Mouse (Mus musculus): ENCODE results near the gene Faap20.

The Faap20 gene

DNA sequence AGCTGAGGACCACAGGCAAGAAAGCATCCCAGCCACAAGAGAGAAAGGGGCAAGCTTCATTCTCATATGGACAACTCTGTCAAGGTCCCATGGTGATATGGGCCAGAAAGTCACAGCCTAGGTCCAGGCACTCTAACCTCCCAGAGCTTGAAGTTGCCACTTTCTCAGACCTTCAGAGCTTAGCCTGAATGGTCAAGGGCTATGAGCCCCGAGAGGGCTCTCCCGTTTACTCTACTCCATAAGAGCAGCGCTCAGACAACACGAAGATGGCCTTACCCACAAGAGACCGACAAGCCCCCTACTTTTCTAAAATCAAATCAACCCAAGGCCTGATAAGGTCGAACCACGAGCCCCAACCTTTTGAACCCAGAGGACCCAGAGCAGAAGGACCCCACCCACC, 28.5 kb upstream of the Faap20 start:
- no peak for DNase-seq (ENCODE audit: low read depth, low spot score)

DNA sequence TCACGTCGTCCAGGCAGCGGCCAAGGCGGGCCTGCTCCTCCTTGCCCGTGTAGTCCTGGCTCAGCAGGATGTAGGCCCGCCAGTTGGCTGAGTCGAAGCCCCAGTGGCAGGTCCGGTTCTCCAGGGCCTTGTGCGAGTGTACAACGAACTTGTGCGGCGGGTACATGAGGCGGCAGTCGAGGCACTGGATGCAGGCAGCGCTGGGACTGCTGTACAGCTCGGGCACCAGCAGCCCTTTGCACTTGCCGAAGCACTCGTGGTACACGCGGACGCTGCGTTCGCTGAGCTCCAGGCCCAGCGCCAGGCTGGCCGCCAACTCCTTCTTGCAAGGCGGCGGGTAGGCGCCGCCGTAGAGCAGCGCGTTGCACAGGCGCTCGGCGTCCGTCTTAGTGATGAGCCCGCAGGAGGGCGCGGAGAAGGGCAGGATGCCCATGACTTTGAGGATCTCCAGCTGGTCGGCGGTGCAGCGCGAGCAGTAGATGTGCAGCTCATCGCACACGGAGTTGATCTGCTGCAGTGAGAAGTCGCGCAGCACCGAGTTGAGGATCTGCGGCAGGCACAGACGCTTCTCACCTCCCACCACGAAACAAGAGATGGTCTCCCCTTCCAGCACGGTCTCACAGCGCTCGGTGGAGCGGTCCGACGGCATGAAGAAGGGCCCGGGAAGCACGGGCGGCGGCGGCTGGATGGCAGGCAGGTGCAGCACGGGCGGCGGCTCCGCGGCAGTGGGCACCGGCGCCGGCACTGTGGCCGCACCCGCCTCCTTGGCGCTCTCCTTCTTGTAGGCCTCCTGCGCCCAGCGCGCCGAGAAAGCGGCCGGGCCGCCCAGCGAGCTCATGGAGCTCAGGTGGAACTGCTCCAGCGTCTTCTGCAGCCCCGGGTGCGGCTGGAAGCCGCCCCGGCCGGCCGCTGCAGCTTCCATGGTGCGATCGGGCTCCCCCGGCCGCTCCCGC, 27.7 kb upstream of the Faap20 start:
- DNase-seq (ENCODE audit: low read depth, low spot score), result peak; percentile 40

DNA sequence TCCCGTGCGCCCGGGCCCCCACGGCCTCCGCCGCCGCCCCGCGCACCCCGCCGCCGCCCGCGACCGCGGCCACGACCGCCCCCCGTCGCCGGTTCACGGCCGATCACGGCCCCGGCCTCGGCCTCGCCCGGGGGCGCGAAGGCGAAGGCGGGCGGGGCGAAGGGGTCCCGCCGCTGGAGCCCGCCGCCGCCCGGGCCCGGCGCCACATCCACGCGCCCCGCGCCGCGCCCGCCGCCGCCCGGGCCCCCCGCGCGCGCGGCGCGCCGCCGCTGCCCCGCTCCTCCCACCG, 27.1 kb upstream of the Faap20 start, which contains the start of gene Ski:
Gene Ski (minus strand): TSS at position 41 of the 289 bp plus-strand sequence.
- DNase-seq (ENCODE audit: low read depth, low spot score), result no peak

DNA sequence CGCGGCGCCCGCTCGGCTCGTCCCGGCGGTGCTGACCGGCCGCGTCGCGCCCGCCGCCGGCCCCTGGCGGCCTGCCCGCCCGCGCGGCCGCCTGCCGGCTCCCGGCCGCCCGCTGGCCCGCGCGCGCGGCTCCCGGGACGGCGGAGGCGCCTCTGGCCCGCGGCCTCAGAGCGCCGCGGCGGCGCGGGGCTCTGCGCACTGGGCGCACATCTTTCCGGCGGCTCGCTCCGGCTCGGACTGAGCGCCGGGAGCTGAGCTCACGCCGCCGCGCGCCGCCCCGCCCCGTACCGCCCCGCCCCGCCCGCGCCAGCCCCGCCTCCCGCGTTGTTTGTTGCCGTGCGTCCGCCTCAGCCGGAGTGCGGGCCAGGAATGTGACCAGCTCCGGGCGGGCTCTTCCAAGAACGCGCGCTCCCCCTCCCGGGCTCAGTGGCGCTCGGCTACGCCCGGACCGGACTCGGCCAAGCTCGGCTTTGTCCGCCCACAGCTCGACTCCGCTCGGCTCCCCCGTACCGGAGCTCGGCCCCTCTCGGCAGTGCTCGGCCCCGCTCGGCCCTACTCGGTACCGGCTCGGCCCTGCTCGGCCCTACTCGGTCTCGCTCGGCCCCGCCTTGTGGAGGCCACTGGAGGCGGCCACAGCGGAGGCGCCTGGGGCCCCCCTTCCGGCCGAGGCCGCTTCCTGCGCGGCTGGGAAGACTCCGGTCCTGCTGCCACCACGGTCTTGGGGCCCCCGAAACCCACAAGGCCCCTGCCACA, 26.6 kb upstream of the Faap20 start:
- peak; percentile 98 for DNase-seq (ENCODE audit: low read depth, low spot score)

DNA sequence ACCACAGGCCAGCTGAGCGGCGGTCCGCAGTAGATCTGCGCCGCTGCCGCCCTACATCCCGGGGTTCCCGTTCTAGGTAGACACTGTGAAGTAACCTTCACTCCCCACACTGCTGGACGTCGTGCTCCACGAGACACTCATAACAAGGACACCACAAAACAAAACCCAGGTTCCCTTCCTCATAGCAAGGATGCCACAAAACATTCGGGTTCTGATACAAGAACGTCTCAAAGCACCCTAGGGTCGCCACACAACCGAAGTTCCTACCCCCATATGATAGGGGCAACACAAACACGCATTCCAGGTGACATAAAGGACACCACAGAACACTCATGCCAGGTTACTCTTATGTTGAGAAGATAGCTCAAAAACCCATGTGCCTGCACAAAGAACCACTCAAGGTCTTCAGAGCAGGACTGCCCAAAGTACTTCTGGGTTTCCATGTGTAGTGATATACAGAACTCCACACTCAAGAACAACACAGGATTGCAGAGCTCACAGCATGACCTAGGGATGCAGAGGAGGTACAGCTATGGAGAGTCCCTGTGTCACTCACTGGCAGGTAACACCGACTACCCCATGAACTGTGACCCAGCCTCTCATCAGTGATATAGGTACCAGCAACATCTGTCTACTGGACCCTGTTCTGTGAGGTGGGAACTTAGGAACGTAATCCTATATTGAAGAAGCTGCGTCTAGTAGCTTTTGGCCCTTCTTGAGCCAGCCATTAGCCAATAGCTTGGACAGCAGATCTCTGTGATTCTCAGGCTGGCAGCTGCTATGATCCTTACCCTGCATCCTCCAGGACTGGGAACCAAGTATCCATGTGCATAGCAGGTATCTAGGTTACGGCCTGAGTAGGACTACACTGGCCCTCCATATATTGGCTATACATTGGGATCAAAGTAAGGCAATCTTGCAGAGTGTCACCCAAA, 25.7 kb upstream of the Faap20 start:
- no peak for DNase-seq (ENCODE audit: low read depth, low spot score)

DNA sequence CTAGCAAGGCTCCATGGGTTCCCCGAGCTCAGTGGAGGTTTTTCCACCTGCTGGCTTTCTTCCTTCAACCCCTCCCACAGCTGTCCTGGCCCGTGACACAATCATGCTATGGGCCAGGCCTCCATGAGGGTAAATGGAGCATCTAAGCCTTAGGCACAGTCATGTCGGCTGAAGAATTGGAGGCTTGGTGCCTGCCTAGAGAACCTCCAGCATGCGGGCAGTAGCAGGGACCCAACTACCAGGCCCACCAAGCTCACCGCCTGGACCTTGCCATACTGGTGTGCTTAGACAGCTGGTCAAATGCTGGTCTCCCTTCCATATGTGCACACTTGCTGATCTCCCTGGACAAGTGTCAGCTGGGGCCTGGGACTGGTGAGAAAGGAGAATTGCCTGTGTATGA, 23.7 kb upstream of the Faap20 start:
- no peak for DNase-seq (ENCODE audit: low read depth, low spot score)

DNA sequence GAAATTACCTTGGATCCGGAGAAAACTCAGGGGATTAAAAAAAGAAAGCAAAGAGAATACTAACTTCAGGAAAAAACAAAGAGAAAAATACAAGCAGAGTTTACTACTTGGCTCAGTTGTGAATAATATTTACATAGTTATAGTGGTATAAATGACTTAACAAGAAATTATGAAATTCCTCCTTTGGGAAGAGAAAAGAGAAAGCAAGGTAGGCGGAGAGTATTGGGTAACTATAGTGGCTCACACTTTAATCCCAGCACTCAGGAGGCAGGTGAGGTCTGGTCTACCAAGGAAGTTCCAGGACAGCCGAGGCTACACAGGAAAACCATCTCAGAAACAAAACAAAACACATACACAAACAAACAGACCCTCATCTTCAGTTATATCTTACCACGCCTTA, 21.6 kb upstream of the Faap20 start:
- no peak for DNase-seq (ENCODE audit: low read depth, low spot score)

DNA sequence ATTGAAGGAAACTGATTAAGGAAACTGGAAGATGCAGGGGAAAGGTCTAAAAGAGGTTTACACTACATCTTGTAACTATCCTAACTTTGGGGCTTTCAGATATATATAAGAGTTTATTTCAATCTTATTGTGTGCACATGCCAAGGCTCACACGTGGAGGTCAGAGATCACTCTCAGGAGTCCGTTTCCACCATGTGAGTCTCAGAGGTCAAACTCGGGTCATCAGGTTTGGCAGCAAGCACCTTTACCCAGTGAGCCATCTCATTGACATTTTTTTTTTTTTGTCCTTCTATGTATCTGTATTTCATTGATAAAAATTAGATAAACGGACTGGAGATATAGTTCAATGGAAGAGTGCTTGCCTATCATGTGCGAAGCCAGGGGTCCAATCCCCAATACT, 21.1 kb upstream of the Faap20 start:
- no peak for DNase-seq (ENCODE audit: low read depth, low spot score)

DNA sequence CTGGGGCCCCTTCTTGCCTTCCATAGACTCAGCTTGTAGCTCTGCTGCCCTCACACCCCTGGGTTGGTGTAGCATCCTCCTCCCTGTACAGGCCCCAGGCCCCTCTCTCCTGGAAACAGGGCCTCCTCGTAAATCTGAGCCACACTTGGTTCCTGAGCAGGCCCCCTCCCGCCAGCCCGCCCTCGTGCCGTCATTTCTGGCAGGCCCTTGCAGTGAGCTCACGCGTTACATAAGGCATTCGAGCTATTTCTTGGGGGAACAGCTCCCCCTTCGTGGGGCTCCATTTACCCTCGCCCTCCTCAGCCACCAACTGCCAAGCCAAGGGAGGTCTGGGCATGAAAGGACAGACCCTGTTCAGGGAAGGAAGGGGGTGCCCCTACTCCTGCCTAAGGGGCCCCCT, 15.7 kb upstream of the Faap20 start:
- peak; percentile 78 for DNase-seq (ENCODE audit: low read depth, low spot score)

DNA sequence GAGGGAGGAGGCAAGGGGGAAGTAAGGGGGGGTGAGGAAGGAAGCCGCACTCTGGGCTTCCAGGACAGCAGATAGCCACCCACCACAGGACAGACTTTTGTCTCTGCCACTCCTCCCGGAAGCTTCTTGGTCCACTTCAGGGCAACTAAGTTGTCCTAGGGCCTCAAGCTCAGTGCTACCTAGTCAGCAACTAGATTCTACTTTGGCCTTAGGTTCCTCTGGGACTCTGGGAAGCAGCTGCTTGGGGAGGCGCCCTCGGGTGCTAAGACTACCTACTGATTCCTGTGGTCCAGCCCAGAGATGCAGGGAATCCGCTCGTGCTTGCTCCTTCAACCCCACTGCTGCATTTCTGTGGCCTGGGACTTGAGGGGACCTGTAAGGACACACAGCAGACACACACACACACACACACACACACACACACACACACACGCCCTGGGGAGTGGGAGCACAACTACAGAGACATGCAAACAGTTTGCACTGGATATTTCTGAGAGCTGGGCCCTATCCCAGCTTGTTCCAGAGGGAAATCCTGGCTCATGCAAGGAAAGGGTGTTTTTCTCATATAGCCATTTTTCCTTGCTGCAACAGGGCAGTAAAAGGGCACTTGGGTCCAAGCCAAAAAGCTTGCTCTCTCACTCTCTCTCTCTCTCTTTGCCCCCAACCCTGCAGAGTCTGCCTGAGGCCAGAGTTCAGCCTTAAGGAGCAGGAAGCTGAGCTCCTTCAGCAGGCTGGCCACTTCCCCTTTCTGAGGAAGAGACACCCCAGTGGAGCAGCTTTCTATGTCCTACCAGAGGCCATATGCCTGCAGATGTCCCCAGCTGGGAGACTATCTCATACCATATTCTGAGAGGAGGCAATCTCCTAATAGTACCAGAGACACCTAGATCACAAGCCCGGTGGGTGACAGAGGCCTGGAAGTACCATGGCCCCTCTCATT, 15.0 kb upstream of the Faap20 start:
- no peak for DNase-seq (ENCODE audit: low read depth, low spot score)

DNA sequence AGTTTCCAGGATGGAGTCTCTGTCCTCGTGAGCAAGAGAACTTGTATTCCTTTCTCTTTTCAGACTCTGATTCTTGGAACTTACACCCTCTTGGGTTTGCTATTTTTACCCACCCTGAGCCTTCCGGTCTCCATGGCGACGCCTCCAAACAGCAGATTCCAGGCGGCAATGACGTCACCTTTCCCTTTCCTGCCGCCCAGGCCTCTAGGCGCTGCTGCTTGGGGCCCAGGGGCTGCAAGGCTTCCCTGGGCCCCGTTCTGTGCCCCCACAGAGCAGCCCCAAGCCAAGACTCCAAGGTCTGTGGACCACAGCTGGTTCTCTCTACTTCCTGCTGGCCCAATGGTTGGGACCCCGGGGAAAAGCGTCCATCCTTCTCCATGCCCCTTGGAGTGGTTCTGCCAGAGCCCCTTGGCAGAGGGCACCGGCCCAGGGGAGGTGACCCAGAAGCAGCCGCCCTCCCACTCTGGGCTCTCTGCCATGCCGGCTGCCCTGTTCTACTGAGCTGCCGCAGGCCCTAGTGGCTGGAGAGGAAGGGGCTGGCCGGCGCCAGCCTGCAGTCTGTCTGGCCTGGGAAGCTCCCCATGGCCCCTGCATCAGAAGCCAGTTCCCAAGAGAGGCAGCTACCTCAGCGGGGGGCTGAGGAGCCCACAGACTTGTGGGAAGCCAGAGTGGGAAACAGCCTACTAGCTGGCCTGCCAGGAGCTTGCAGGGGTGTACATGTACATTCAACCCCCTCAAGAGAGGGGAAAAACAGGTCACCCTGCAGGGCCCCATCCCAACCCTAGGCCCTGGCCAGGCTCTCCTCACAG, 14.1 kb upstream of the Faap20 start:
- DNase-seq (ENCODE audit: low read depth, low spot score), result peak; percentile 90

DNA sequence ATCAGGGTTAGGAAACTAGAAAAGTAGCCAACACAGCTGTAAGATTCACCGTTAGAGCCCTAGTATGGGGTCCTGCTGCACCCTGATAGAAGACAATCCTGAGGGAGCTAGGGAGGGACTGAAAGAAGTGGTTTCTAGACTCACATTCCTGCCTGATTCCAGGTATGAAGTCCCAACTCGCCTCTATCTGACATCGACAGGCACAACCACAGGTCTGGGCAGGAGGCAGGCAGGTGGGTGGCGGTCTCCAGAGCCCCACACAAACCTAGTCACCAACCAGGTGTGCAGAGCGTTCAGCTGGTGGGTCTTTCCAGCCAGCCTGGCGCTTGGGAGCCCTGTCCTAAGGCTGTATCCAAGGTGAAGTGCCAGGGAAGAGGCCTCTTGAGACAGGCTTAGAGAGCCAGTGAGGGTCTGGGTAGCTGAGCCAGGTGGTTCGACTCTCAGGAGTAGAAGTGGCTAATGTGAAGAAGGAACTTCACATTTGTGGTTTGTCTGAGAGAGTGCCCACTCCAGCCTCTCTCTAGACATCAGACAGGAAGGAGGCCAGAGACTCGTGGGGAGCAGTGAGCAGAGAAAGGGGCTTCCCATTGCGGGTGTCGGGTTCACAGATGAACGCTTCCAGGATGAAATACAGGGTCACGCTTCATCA, 12.7 kb upstream of the Faap20 start:
- DNase-seq (ENCODE audit: low read depth, low spot score), result no peak

DNA sequence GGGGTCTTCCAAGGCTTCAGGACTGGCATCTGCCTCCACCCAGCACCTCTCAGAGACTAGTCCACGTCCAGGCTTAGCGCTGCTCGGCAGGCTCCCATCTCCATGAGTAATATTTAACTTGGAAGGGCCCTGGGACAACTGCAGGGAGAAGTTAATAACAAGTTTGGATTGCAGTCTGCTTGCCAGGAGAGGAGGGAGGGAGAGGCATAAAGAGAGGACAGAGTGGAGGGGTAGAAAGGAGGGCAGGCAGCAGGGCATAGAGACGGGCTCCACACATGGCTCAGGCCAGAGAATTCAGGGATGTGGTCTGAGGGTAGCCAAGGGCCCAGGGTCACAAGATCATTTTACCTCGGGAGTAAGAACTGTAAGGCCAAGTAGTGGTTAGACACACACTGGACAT, 11.3 kb upstream of the Faap20 start:
- DNase-seq (ENCODE audit: low read depth, low spot score), result no peak

DNA sequence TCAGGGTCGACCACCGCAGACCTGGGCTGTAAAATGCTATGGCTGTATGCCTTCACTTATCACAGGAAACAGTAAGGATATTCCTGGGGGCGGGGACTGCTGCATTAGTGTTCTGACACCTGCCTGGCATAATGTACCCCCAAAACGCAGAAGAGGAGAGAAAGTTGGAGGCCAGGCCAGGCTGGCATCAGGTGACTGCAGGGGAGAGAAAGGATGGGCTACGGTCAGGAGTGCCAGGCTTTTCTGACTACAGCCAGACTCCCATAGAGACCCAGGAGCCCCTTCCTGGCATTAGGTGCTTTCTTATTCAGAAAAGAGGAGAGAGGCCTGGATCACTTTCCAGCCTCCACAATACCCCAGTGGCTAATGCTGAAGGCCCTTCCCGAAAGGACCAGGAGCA, 10.1 kb upstream of the Faap20 start:
- DNase-seq (ENCODE audit: low read depth, low spot score), result no peak

DNA sequence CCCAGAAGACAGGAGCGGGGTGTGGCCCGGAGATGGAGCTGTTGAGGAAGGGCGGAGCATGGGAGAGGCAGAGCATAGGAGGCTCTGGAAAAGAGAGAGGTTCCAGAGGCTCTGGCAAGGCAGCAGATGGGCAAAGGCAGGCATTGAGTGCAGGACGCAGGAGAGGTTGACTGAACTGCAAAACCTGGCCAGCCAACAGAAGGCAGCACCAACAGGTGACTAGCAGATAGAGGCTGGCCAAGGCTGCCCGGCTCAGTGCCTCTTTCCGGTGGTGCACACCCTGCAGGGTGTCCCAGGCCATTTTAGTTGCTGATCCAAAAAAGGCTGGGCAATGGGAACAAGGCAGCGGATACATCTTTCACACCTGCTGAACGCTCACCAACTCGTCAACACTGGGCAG, 7.8 kb upstream of the Faap20 start:
- DNase-seq (ENCODE audit: low read depth, low spot score), result no peak

DNA sequence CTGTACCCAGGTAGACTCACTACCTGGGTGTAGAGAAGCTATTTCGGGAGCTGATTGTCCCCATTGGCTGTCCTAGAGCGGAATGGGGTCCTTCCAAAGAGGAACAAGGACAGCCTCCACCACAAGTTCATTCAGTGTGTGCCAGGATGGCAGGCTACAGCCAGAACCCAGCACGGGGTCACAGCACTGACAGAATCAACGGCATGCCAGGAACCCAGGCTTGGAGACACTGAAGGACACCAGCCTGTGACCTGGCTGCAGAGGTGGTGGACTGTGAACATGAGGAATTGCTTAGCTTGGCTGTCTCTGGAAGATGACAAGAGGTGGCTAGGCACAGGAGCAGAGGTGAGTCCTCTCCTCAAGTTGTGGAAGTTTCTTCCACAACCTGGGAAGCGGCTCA, 7.3 kb upstream of the Faap20 start:
- DNase-seq (ENCODE audit: low read depth, low spot score), result no peak

DNA sequence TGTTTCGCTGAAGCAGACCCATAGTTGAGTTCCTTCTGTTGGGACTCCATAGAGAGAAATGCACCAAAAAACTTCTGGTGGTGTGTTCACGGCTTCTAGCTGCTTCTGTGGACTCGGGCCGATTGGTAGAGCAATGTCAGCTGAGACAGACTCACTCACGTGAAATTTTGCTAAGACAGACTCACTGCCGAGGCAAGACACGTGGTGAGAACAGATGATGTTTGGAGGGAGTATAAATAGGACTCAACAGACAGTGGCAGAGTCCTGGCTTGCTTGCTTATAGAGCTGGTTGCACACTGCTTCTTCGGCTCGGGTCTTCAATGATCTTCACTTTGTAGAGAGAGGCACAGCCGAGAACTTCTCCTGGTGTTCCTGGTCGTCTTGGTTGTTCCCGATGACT, 6.4 kb upstream of the Faap20 start:
- DNase-seq (ENCODE audit: low read depth, low spot score), result no peak

DNA sequence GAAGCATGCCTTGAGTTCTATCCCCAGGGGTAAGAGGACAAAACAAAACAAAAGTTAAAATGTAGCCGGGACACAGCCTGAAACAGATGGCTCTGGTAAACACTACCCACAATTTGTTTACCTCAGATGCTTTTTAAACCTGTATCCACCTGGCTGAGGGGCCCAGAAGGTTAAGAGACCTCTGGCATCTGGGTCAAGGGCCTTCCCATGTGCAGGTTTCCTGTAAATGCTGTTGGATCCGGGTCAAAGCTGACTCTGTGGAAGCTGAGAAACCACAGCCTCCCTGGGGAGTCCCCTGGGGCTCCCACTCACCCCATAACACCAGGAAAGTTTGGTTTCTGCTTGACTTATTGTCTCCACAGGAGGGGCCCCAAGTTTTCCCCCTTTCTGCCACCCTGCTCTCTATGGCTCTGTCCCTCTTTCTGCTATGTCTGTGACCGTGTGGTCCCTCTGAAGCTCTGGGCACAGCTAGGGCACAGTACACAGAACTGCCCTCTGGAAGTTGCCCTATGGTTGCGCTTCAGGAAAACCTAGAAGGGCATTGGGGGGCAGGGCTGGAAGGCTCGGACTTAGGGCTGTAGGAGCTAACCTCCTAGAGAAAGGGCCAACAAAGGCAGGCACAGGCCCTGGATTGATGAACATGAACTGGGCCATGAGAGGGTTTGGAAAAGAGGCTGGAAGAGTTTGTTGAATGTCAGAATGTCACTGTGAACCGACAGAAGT, 3.7 kb upstream of the Faap20 start:
- DNase-seq (ENCODE audit: low read depth, low spot score), result no peak

DNA sequence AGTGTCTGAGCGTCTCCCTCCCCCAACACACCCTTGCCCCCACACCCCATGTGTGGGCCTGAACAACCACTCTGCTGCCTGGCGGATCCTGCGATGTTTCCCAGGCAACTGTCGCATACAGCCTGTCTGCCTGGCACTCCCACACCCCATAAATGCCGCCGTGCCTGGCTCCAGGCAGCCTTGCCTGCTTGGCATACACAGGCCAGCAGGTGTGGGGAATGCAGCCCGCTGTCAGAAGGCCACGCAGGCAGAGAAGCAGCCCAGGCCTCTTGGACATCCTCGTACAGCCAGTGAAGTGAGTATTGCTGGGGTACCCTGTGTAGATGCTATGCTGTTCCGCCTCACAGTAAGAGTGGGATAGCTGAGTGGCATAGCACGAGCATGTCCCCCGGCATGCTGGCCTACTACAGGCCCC, 2.9 kb upstream of the Faap20 start:
- no peak for DNase-seq (ENCODE audit: low read depth, low spot score)
